Mouse (Mus musculus) CH12.LX (cell line): ENCODE results near the gene Aldob.

Experiments
- CTCF ChIP-seq, 2 experiments: IDR thresholded peaks in 1 of 2; conservative IDR thresholded peaks in 1 of 2; 2 replicates each; pipeline ENCODE4 v1.5.1; 2011 to 2012; ENCODE audit warnings: low read depth in 2 of 2, low read length in 2 of 2, improper control_type of control experiment in 1 of 2, inconsistent platforms in 1 of 2, mild to moderate bottlenecking in 1 of 2, moderate library complexity in 1 of 2
- EP300 ChIP-seq: IDR thresholded peaks from 2 replicates; pipeline ENCODE4 v1.6.1; 2011; ENCODE audit warnings: low read length, improper control_type of control experiment
- MAFK ChIP-seq: IDR thresholded peaks from 2 replicates; pipeline ENCODE4 v1.6.1; 2011; ENCODE audit warnings: low read length, improper control_type of control experiment; ENCODE audit not compliant: insufficient replicate concordance
- NRF1 ChIP-seq: IDR thresholded peaks from 2 replicates; pipeline ENCODE4 v1.6.1; 2014; ENCODE audit warnings: low read depth, mild to moderate bottlenecking, inconsistent platforms, low read length, improper control_type of control experiment, moderate library complexity
- POLR2A ChIP-seq: IDR thresholded peaks from 2 replicates; pipeline ENCODE4 v1.6.1; 2011; ENCODE audit warnings: low read depth, mild to moderate bottlenecking, improper control_type of control experiment, low read length
- ZKSCAN1 ChIP-seq: IDR thresholded peaks from 2 replicates; pipeline ENCODE4 v1.6.1; 2012; ENCODE audit warnings: low read depth, inconsistent platforms, low read length, improper control_type of control experiment, borderline replicate concordance

DNA sequence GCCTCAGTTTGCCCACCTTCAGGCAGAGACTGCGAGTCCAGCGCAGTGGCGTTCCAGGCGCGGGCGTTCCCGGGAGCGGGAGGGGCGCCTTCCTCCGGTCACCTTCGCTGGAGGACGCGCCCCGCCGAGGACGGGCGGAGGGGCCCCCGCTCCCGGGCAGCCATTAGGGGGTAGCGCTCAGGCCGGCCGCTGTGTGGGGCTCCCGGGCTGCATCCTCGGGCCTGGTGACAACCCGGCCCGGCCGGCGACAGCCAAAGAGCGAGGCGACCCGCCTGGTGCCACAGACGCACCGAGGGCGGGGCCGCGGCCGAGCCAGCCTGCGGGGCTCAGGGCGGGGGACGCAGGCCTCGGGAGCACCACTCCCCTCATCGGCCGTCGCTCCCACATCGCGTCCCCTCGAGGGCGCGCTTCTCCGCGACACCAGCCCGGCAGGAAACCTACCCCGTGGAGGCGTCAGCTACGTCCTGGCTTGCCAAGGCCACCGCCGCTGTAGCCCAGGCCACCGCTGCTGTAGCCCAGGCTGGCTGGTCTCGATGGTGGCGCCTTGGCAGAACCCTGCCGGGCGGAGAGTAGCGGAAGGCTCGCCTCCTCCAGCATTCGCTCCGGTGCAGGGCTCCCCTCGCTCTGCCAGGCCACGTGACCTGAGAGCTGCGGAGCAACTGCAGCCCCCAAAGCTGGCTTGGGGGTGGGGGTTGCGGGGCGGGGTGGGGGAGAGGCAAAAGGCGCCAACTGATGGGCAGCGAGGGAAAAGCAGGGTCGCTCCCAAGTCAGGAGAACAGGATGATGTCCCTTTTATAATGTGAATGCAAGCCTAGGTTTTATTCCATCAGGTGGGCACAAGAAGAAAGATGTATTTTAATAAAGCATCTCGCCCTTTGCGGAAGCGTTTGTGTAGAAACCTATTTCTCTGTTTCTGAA is 48.1 kb upstream of the Aldob start, which contains the start of gene Tmem246:
- no peak for TF ChIP-seq EP300
- no peak for TF ChIP-seq CTCF (conservative IDR thresholded peaks at IDR 0.05 in 1 of 2, IDR thresholded peaks at IDR 0.05 in 1 of 2; ENCODE audit: low read depth in 2 of 2, low read length in 2 of 2)
- no peak for TF ChIP-seq POLR2A
- TF ChIP-seq NRF1, result no peak
- no peak for TF ChIP-seq MAFK
- TF ChIP-seq ZKSCAN1, result no peak
